Mouse (Mus musculus) kidney, adult 2 months (tissue): Measurements from ENCODE around the gene Vmn1r49.

Source experiments
- CTCF ChIP-seq: fragments of 200-500 bp; conservative IDR thresholded peaks from 2 replicates; pipeline ENCODE4 v1.5.1; 2011; ENCODE audit warnings: low read depth, mild to moderate bottlenecking, control low read depth, low read length, moderate library complexity, mixed read lengths; ENCODE audit not compliant: insufficient read depth, insufficient read length
- POLR2A ChIP-seq: fragments of 200-500 bp; IDR thresholded peaks from one replicate; pipeline ENCODE4 v1.6.1; 2011; ENCODE audit warnings: low read depth, low read length, control low read depth

DNA sequence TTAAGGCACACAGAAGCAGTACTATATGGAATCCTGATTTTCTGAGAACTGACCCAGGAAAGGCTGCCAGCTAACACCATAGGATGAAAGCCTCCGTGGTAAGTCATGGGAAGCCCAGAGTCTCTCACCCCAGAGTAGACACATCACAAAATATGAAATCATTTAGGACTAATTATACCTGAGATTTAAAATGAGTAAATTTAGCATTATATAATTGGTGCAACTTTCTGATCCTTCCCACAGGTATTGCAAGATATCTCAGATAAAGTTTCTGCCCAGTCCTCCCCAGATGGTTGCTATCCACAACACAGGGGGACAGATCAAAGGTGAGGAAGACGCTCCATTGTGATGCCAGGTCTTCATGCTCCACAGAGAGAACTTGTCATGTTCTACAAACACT, 22.8 kb upstream of the Vmn1r49 start, which contains the start of gene Vmn1r50:
- TF ChIP-seq CTCF = no peak
- TF ChIP-seq POLR2A = no peak
